Mouse (Mus musculus) splenic B cell, adult 2 months (primary cell): Measurements from ENCODE around the gene Trabd2b.

Experiments
- DNase-seq: peaks from one replicate; pipeline ENCODE4 v3.0.0-alpha.2; 2011; ENCODE audit warnings: low read depth, low spot score
- H3K27me3 ChIP-seq: 2 replicates; pipeline ENCODE4 v1.6.1; 2012; ENCODE audit warnings: mild to moderate bottlenecking, low read length, moderate library complexity, mixed read lengths; ENCODE audit not compliant: control insufficient read depth, poor library complexity, insufficient read depth, severe bottlenecking
- H3K36me3 ChIP-seq: 2 replicates; pipeline ENCODE4 v1.6.1; 2012; ENCODE audit warnings: mild to moderate bottlenecking, low read length, moderate library complexity, mixed read lengths; ENCODE audit not compliant: control insufficient read depth, poor library complexity, insufficient read depth, severe bottlenecking

The Trabd2b gene

DNA sequence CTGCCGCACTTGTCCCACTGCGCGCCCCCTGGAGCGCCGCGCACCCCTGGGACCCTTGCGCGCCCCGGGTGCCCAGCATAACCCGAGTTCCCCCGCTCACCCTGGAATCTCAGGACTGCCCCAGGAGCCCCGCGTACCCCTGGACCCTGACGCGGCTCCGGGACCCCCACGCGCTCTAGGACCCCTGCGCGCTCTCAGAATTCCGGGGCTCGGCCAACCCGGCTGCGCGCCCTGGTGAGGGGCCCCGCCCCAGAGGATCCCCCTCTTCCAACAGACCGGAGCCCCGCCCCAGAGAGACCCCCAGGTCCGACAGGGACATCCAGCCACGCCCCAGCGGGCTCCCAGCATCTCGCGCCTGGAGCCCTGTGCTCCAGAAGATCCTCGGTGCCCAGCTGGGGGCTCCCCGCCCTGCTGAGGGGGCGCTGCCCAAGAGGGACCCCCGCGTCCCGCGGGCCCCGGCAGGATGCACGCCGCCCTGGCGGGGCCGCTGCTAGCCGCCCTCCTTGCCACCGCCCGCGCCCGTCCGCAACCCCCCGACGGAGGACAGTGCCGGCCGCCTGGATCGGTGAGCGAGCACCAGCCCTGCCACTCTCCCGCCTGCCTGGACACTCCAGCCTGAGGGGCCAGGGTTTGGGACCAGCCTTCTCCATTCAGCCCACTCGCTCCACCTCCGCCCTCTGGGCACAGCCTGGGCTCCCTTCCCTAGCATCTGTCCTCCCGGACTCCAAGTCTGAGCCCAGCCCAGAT lies at the start of gene Trabd2b:
TSS of gene Trabd2b (plus strand) at position 370 of the 747 bp plus-strand sequence.
- no peaks in the 10 kb centered on the region for H3K36me3 ChIP-seq
- DNase-seq, result no peak
- H3K27me3 ChIP-seq, result 0 out of 2 replicates have a peak, but pooled peaks cover 2% of the 10 kb centered on the region

- DNase-seq, result no peak
- H3K27me3 ChIP-seq, result no peaks in the 10 kb centered on the region
- H3K36me3 ChIP-seq, result no peaks in the 10 kb centered on the region
Measured at GRCm38 (mm10) chr4:114357420-114357819, 49.1 kb upstream of the Trabd2b start.

DNA sequence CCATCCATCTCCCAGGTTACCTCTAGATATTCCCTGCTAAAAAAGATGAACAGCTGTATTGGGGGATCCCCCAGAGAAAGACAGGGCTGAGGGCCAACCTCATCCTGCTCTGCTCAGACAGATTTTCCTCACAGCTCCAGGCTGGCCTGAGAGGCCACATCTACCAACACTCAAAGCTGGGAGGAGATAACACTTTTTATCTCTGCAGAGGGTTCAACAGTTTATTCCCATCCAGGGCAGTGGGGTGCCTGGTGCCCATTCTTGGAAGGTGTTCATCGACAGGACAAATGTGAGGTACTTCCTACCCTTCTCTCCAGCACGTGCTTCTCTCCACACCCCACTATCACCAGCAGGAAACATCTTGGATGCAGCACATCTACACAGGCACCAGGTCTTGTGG lies 47.6 kb upstream of the Trabd2b start:
- Histone ChIP-seq H3K27me3 (no peaks in the 10 kb centered on the region), H3K36me3 (no peaks in the 10 kb centered on the region)
- DNase-seq, result no peak

DNA sequence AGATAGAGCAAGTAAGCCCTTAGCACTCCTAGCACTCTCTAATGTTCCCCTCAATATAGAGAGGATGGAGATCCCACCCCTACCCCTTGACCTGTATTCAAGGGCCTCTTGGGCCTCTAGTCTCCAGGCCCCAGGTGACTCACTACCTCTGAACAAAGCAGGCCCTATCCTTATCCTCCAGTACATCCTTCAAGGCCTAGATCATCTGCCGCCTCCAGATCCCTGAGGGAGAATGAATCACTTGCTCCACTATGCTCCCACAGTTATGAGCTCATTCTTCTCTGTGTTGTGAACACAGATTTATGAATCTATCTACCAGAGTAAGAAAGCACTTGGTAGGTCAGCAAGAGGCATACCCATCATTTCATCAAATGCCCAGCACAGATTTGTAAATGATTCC lies 46.7 kb upstream of the Trabd2b start:
- Histone ChIP-seq H3K36me3 (no peaks in the 10 kb centered on the region), H3K27me3 (no peaks in the 10 kb centered on the region)

DNA sequence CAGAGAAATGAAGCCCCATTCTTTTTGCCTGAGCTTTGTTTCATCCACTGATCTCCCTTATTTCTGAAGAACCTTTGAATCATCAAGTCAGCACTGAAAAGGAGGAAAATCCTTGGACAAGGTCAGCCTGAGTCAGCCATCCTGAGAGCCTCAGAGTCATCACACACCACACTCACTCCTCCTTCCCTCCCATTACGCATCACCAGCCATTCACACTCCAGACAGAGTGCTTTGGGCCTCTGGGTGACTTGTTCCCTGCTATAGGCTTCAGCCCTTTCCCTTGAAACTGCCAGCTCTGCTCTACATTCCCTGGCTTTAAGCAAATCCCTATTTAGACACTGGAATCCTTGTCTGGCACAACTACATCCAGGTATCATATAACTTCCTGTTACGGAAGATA lies 45.2 kb upstream of the Trabd2b start:
- DNase-seq, result no peak
- no peaks in the 10 kb centered on the region for H3K36me3 ChIP-seq
- H3K27me3 ChIP-seq, result no peaks in the 10 kb centered on the region

More for the DNA sequence above, 46.7 kb upstream of the Trabd2b start:
- DNase-seq, result no peak

DNA sequence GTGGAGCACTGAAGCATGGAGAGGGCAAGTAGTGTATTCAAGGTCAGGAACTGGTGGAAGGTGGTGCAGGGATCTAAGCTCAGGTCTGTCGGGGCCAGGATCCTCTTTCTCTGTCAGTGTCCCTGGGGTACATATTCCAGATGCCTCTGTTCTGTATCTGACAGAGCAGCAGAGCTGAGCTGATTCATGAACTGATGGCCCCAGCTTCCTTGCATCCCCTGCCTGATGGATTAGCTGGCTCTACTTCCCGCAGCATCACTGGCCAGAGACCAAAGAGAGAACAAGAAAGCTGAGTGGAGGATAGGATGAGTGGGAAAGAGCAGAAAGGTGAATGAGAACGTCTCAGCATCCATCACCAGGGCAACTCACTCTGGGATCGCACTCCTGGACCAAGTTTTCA lies 41.5 kb upstream of the Trabd2b start:
- H3K27me3 ChIP-seq, result no peaks in the 10 kb centered on the region
- no peak for DNase-seq
- no peaks in the 10 kb centered on the region for H3K36me3 ChIP-seq

GRCm38 (mm10) chr4:114365595-114365994 lies 40.9 kb upstream of the Trabd2b start:
- H3K36me3 ChIP-seq, result no peaks in the 10 kb centered on the region
- no peak for DNase-seq
- no peaks in the 10 kb centered on the region for H3K27me3 ChIP-seq

GRCm38 (mm10) chr4:114367005-114367404 lies 39.5 kb upstream of the Trabd2b start:
- no peaks in the 10 kb centered on the region for H3K27me3 ChIP-seq
- H3K36me3 ChIP-seq, result no peaks in the 10 kb centered on the region
- DNase-seq, result no peak

DNA sequence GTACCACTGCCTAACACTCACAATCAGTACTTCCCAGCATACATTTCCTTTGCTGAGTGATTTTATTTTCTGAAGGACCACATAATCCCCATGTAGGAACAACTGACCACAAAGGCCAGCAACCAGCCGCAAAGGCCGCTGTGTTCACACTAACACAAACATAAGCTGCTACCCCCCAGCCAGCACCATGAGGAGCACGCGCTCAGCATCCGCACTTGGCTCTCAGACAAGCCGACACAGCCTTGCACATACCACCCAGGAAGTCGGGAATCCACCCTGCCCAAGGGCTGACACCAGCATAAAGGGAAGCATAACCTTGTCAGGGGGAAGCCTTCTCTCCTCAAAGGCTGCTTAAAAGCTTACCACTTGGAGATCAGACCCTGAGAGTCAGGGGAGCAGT lies 38.7 kb upstream of the Trabd2b start:
- Histone ChIP-seq H3K27me3 (no peaks in the 10 kb centered on the region), H3K36me3 (no peaks in the 10 kb centered on the region)
- DNase-seq, result no peak

GRCm38 (mm10) chr4:114369591-114369990 lies 36.9 kb upstream of the Trabd2b start:
- Histone ChIP-seq H3K36me3 (no peaks in the 10 kb centered on the region), H3K27me3 (no peaks in the 10 kb centered on the region)
- DNase-seq, result no peak

DNA sequence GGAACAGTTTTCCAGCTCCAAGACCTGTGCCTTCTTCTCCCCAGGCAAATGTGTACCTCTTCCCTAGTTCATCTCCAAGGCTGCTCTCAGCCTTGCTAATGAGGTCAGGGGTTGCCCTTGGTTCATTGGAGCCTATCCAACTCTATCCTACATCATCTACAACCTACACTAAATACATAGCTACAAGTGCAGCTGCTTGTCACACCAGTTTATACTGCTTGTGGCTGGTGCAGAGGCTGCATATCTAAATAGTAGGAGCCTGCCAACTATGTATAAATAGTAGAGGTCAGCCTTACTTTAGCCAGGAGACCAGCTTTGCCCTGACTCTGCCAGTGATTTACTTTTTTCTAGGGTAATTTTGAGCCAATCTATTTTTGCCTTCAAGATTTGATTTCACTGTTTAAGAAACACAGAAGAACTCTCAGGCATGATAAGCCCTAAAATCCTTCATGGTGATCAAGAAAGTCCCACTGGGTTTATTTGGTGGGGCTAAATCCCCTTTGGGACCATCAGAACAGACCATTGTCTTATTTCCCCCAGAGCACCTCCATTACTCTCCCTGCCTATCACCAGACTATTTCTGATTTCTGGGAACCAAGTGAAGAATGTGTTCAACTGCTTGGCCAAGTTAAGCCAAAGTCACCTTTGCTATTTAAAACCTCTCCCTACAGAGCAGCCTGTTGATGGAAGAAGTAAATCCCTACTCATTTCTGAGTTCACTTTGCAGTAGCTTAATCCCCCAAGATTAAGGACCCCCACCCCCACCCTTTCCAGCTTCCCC lies 35.4 kb upstream of the Trabd2b start:
- DNase-seq, result no peak
- no peaks in the 10 kb centered on the region for H3K27me3 ChIP-seq
- no peaks in the 10 kb centered on the region for H3K36me3 ChIP-seq

- Histone ChIP-seq H3K36me3 (no peaks in the 10 kb centered on the region), H3K27me3 (no peaks in the 10 kb centered on the region)
- no peak for DNase-seq
Measured at GRCm38 (mm10) chr4:114372699-114373098, 33.8 kb upstream of the Trabd2b start.

DNA sequence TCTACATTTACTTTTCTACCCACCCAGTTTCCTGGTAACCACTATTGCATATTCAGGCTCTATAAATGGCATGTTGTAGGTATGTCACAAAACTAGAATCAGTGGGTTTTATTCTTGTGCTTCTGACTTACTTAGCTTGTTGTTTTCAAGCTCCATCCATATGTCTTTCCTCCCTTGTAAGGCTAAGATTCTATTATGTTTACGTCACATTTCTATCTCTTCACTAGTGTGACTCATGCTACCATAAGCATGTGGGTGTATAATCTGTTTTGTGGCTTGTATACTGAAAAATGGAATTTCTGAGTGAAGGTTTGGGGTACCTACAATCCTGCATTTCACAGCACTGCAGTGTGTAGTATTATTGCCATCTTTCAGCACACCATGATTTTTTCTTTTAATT lies 32.2 kb upstream of the Trabd2b start:
- no peaks in the 10 kb centered on the region for H3K27me3 ChIP-seq
- H3K36me3 ChIP-seq, result no peaks in the 10 kb centered on the region
- DNase-seq, result no peak

DNA sequence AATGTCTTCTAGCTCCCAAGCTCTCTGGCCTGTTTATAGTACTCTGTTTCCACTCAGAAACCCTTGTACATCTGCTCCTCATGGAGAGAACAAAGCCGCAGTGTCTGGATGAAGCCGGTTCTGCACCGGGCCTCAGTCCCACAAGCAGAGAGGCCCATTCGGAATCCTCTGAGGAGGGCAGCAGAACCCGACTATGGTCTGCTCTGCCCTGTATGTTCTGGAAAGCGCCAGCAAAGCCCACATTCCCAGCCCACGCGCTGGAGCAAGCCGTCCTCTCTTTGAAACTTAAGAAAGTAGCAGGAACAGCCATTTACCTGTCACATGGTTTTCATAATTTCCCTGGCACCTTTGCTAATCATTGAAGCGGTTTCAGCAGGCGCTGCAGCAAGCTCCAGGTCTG lies 29.0 kb upstream of the Trabd2b start:
- no peaks in the 10 kb centered on the region for H3K36me3 ChIP-seq
- no peaks in the 10 kb centered on the region for H3K27me3 ChIP-seq
- DNase-seq, result no peak

DNA sequence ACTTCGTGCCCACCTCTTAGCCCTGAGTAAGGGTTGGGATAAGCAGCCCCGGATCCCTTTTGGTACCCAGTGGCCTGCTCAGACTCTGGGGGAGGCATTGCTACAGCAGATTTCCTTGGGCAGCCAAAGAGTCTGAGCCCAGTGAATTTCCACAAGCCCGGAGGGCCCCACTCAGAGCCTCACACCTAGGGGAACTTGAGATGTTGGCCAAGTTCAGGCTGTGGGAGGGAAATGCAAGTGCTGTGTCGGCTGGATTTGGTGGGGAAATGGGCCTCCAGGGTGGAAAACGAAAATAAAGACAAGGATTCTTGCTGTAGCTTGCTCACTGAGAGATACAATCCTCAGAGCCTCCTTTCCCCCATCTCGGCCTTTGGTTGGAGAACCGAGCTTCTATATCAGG lies 28.0 kb upstream of the Trabd2b start:
- Histone ChIP-seq H3K36me3 (no peaks in the 10 kb centered on the region), H3K27me3 (no peaks in the 10 kb centered on the region)
- DNase-seq, result no peak
